Mouse (Mus musculus) frontal cortex, postnatal 25 days (tissue): ENCODE measurements around the gene Nt5c2.

Experiments
- DNase-seq, 2 experiments: peaks; one replicate each; pipeline ENCODE4 v3.0.0; 2022; ENCODE audit warnings: low spot score in 2 of 2

Gene Nt5c2

GRCm38 (mm10) chr19:47014447-47015381 is at the start of gene Nt5c2, which contains the start of gene Ina:
TSS of gene Nt5c2 (minus strand) at chr19:47015153.
TSS of gene Ina (plus strand) at chr19:47014698.
- peak; percentile 39 to 66 for DNase-seq

GRCm38 (mm10) chr19:47057684-47058083 is 42.7 kb upstream of the Nt5c2 start:
- no peak for DNase-seq

- DNase-seq = no peak
These were observed 38.5 kb upstream of the Nt5c2 start for GRCm38 (mm10) chr19:47053471-47053870.

GRCm38 (mm10) chr19:47052927-47053326 is 38.0 kb upstream of the Nt5c2 start:
- no peak for DNase-seq

- DNase-seq = peak; percentile 53 to 74
These were observed 35.5 kb upstream of the Nt5c2 start, which contains the start of gene Pcgf6 for GRCm38 (mm10) chr19:47050271-47051032. TSS of gene Pcgf6 (minus strand) at chr19:47050906.

- no peak for DNase-seq
These were observed 34.9 kb upstream of the Nt5c2 start for GRCm38 (mm10) chr19:47049840-47050239.

GRCm38 (mm10) chr19:47049061-47049460 is 34.1 kb upstream of the Nt5c2 start:
- no peak for DNase-seq

- no peak for DNase-seq
These were observed 32.4 kb upstream of the Nt5c2 start for GRCm38 (mm10) chr19:47047236-47047833.

- DNase-seq = no peak
These were observed 31.4 kb upstream of the Nt5c2 start for GRCm38 (mm10) chr19:47046343-47046742.

- no peak for DNase-seq
These were observed 28.7 kb upstream of the Nt5c2 start for GRCm38 (mm10) chr19:47043608-47044007.

GRCm38 (mm10) chr19:47040720-47041473 is 25.9 kb upstream of the Nt5c2 start:
- DNase-seq = no peak

- DNase-seq = no peak
These were observed 21.6 kb upstream of the Nt5c2 start for GRCm38 (mm10) chr19:47036596-47036995.

GRCm38 (mm10) chr19:47034916-47035315 is 20.0 kb upstream of the Nt5c2 start:
- DNase-seq = no peak

GRCm38 (mm10) chr19:47031770-47032169 is 16.8 kb upstream of the Nt5c2 start:
- no peak for DNase-seq

GRCm38 (mm10) chr19:47029796-47030195 is 14.8 kb upstream of the Nt5c2 start:
- DNase-seq = no peak

GRCm38 (mm10) chr19:47026513-47026912 is 11.6 kb upstream of the Nt5c2 start:
- no peak for DNase-seq

GRCm38 (mm10) chr19:47024954-47025353 is 10.0 kb upstream of the Nt5c2 start:
- DNase-seq = no peak

- DNase-seq = no peak
These were observed 8.6 kb upstream of the Nt5c2 start for GRCm38 (mm10) chr19:47023546-47023945.

GRCm38 (mm10) chr19:47022709-47023108 is 7.8 kb upstream of the Nt5c2 start:
- no peak for DNase-seq

- DNase-seq = no peak
These were observed 4.4 kb upstream of the Nt5c2 start for GRCm38 (mm10) chr19:47019326-47019725.

GRCm38 (mm10) chr19:47018330-47018729 is 3.4 kb upstream of the Nt5c2 start:
- DNase-seq = no peak
